Mouse (Mus musculus): ENCODE results near the gene Wnt2. TPM values are rescaled to one million over a fixed set of nuclear protein-coding genes. Genes with fewer than 3 reads are reported as not detected.

Wnt2 gene
- polyA plus RNA-seq, 1 experiment from 2014 or later = 1.9 TPM

- Histone ChIP-seq H3K27me3 (ENCODE audit: control insufficient read depth, insufficient read depth, low read length) (no peaks in the 10 kb centered on the region), H3K4me1 (ENCODE audit: control insufficient read depth, insufficient read depth, low read length) (no peaks in the 10 kb centered on the region), H3K27ac (replicated peaks; ENCODE audit: low read depth, low read length) (no peak overlapping the region), H3K4me2 (ENCODE audit: low read depth, severe bottlenecking) (no peak overlapping the region), H3K36me3 (ENCODE audit: control insufficient read depth, insufficient read depth, low read length) (no peaks in the 10 kb centered on the region), H3K4me3 (ENCODE audit: low read depth, low read length) (no peak overlapping the region), H3K9me3 (ENCODE audit: control insufficient read depth, low read length) (no peaks in the 10 kb centered on the region), H3K9ac (ENCODE audit: low read length) (no peak overlapping the region)
- DNase-seq (ENCODE audit: low spot score) (no peak), ATAC-seq (ENCODE audit: insufficient number of reproducible peaks, low FRiP score, low TSS enrichment, low read depth) (no peak)
- 77% methylated on average over 9 of the region's 9 CpGs for WGBS
Measured at GRCm38 (mm10) chr6:17943877-17944617, 86.3 kb downstream of the Wnt2 start.

GRCm38 (mm10) chr6:17942344-17942743 is 88.0 kb downstream of the Wnt2 start:
- no peak for DNase-seq (ENCODE audit: low spot score)
- Histone ChIP-seq H3K36me3 (ENCODE audit: control insufficient read depth, insufficient read depth, low read length) (no peaks in the 10 kb centered on the region), H3K4me1 (ENCODE audit: control insufficient read depth, insufficient read depth, low read length) (no peaks in the 10 kb centered on the region), H3K4me3 (ENCODE audit: low read depth, low read length) (no peak overlapping the region), H3K4me2 (ENCODE audit: low read depth, severe bottlenecking) (no peak overlapping the region), H3K9me3 (ENCODE audit: control insufficient read depth, low read length) (no peaks in the 10 kb centered on the region), H3K9ac (ENCODE audit: low read length) (no peak overlapping the region), H3K27ac (replicated peaks; ENCODE audit: low read depth, low read length) (no peak overlapping the region), H3K27me3 (ENCODE audit: control insufficient read depth, insufficient read depth, low read length) (no peaks in the 10 kb centered on the region)
- no peak for ATAC-seq (ENCODE audit: insufficient number of reproducible peaks, low FRiP score, low TSS enrichment, low read depth)
- WGBS = 39% methylated on average over 7 of the region's 7 CpGs

GRCm38 (mm10) chr6:17941916-17942315 is 88.5 kb downstream of the Wnt2 start:
- Histone ChIP-seq H3K4me1 (ENCODE audit: control insufficient read depth, insufficient read depth, low read length) (no peaks in the 10 kb centered on the region), H3K9ac (ENCODE audit: low read length) (no peak overlapping the region), H3K4me3 (ENCODE audit: low read depth, low read length) (no peak overlapping the region), H3K36me3 (ENCODE audit: control insufficient read depth, insufficient read depth, low read length) (no peaks in the 10 kb centered on the region), H3K27me3 (ENCODE audit: control insufficient read depth, insufficient read depth, low read length) (no peaks in the 10 kb centered on the region), H3K4me2 (ENCODE audit: low read depth, severe bottlenecking) (no peak overlapping the region), H3K9me3 (ENCODE audit: control insufficient read depth, low read length) (no peaks in the 10 kb centered on the region), H3K27ac (replicated peaks; ENCODE audit: low read depth, low read length) (no peak overlapping the region)
- ATAC-seq (ENCODE audit: insufficient number of reproducible peaks, low FRiP score, low TSS enrichment, low read depth) (no peak), DNase-seq (ENCODE audit: low spot score) (no peak)
- 36% methylated on average over 2 of the region's 2 CpGs for WGBS

Other genes with a start within 250 kb of the Wnt2 start
- not detected in 2 replicates for gene Asz1, start 78.5 kb upstream of the Wnt2 start, polyA plus RNA-seq (2014; fragmentation: Nextera tagmentation; extraction: Ambion mirVana)
- gene Cftr, start 140.1 kb upstream of the Wnt2 start, polyA plus RNA-seq (2014; fragmentation: Nextera tagmentation; extraction: Ambion mirVana) = 0.04 and 0.17 TPM in 2 replicates

All from limb, embryonic 11.5 days (tissue).